Mouse (Mus musculus) ES-Bruce4 (cell line): ENCODE measurements at regions not wholly inside any gene's neighbourhood (a gene's known extent, or its start where the extent isn't known, plus 50 kb on each side); places are given as distances from the start of the nearest gene placed in this dataset.

Source experiments
- H3K27ac ChIP-seq: 2 replicates; pipeline ENCODE4 v1.5.1; 2012; ENCODE audit warnings: low read length, inconsistent platforms; ENCODE audit not compliant: insufficient read depth
- H3K27me3 ChIP-seq: 2 replicates; pipeline ENCODE4 v1.6.1; 2012; ENCODE audit warnings: mild to moderate bottlenecking, low read length, inconsistent platforms; ENCODE audit not compliant: control insufficient read depth, poor library complexity, insufficient read depth, severe bottlenecking
- H3K36me3 ChIP-seq: 2 replicates; pipeline ENCODE4 v1.6.1; 2012; ENCODE audit warnings: inconsistent platforms, mild to moderate bottlenecking, low read length, moderate library complexity; ENCODE audit not compliant: control insufficient read depth, poor library complexity, insufficient read depth, severe bottlenecking
- H3K4me1 ChIP-seq: one replicate; pipeline ENCODE4 v1.8.1; 2011; ENCODE audit warnings: low read length; ENCODE audit not compliant: control insufficient read depth, insufficient read depth
- H3K4me3 ChIP-seq: 2 replicates; pipeline ENCODE4 v1.5.1; 2011; ENCODE audit warnings: low read depth, mild to moderate bottlenecking, low read length
- H3K9ac ChIP-seq: 2 replicates; pipeline ENCODE4 v1.6.1; 2012; ENCODE audit warnings: low read depth, mild to moderate bottlenecking, inconsistent platforms; ENCODE audit not compliant: poor library complexity, severe bottlenecking
- H3K9me3 ChIP-seq: replicated peaks from 2 replicates; pipeline ENCODE4 v1.6.1; 2012; ENCODE audit warnings: mild to moderate bottlenecking, low read length, inconsistent platforms; ENCODE audit not compliant: control insufficient read depth, poor library complexity, insufficient read depth, severe bottlenecking
- CTCF ChIP-seq: IDR thresholded peaks from one replicate; pipeline ENCODE4 v1.8.1; 2011; ENCODE audit warnings: low read depth, low read length
- EP300 ChIP-seq: IDR thresholded peaks from 2 replicates; pipeline ENCODE4 v1.6.1; 2011; ENCODE audit warnings: low read depth, low read length; ENCODE audit not compliant: insufficient read depth
- POLR2A ChIP-seq: IDR thresholded peaks from one replicate; pipeline ENCODE4 v1.8.1; 2011; ENCODE audit warnings: low read length; ENCODE audit not compliant: insufficient read depth

DNA sequence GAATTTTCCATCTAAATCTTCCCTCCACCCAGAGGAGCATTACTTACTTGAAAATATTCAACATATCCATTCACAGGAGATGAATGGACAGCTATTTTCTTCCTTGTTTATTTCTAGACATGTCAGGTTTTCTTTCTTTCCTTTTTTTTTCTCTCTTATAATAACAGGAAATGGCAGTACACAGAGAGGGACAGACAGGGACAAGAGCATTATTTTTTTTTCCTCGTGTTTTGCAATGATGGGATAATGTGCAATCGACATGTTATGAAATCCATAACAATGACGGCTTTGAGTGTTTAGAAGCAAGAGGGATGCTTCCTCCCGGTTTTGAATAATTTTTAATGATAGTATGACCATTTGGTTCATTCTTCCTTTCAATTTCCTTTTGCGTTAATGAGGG is 86.6 kb upstream of the Gm765 start:
- no peak overlapping the region for H3K27ac ChIP-seq
- H3K36me3 ChIP-seq, result no peaks in the 10 kb centered on the region
- TF ChIP-seq CTCF (no peak), EP300 (no peak), POLR2A (no peak)
- no peak overlapping the region for H3K4me3 ChIP-seq
- H3K9me3 ChIP-seq, result no peaks in the 10 kb centered on the region
- H3K27me3 ChIP-seq, result no peaks in the 10 kb centered on the region
- H3K4me1 ChIP-seq, result no peaks in the 10 kb centered on the region
- no peak overlapping the region for H3K9ac ChIP-seq

DNA sequence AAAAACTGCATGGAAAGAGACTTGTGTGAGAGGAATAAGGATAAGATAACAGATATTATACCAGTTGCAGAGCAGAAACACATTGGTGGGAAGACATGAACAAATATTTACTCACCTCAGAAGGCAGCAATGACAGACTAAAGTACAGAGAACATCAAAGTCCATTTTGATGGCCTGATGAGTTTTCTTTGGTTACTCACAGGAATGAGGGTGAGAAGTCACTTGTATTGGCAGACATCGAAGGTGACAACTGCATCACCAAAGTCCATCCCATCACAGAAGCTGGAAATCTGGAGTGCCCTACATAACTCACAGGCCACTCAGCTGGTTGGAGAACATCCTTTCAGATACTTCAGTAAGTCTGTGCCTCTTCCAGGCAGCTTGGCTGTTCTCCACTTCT is 60.1 kb upstream of the Gm765 start:
- no peaks in the 10 kb centered on the region for H3K36me3 ChIP-seq
- H3K9me3 ChIP-seq, result no peaks in the 10 kb centered on the region
- no peak overlapping the region for H3K27ac ChIP-seq
- TF ChIP-seq POLR2A (no peak), CTCF (no peak), EP300 (no peak)
- no peaks in the 10 kb centered on the region for H3K27me3 ChIP-seq
- no peak overlapping the region for H3K4me3 ChIP-seq
- no peaks in the 10 kb centered on the region for H3K4me1 ChIP-seq
- H3K9ac ChIP-seq, result no peak overlapping the region

GRCm38 (mm10) chr6:98394589-98394988 is 52.0 kb upstream of the Gm765 start:
- Histone ChIP-seq H3K4me1 (no peaks in the 10 kb centered on the region), H3K27me3 (no peaks in the 10 kb centered on the region), H3K4me3 (no peak overlapping the region), H3K27ac (no peak overlapping the region), H3K9ac (no peak overlapping the region), H3K9me3 (no peaks in the 10 kb centered on the region), H3K36me3 (no peaks in the 10 kb centered on the region)
- TF ChIP-seq EP300, result no peak
- TF ChIP-seq CTCF, result no peak
- TF ChIP-seq POLR2A, result no peak
